Mouse (Mus musculus) heart, embryonic 14.5 days (tissue): ENCODE results near the gene Foxd2. TPM values are rescaled to one million over a fixed set of nuclear protein-coding genes. Genes with fewer than 3 reads are reported as not detected.

Experiments used
- ATAC-seq: fragments of 200-750 bp; cut with Nextera tagmentation; 2 replicates; pipeline ENCODE4 v1.8.0; 2017; ENCODE audit warnings: low read depth, moderate TSS enrichment; ENCODE audit not compliant: insufficient number of reproducible peaks, insufficient read depth, low FRiP score
- H3K27ac ChIP-seq, 2 experiments: fragments of 200-500 bp in 1 of 2; fragments of 300-500 bp in 1 of 2; sonication (generic) in 1 of 2; replicated peaks in 1 of 2; 2 replicates each; pipeline ENCODE4 v1.5.1; 2012 to 2014; ENCODE audit warnings: low read depth in 2 of 2, low read length in 2 of 2, control low read depth in 1 of 2, mild to moderate bottlenecking in 1 of 2, mixed read lengths in 1 of 2; ENCODE audit not compliant: control insufficient read depth in 1 of 2, insufficient read depth in 1 of 2
- H3K27me3 ChIP-seq: fragments of 300-500 bp; sonication (generic); 2 replicates; pipeline ENCODE4 v1.6.1; 2014; ENCODE audit warnings: mild to moderate bottlenecking, low read length, control low read depth; ENCODE audit not compliant: control insufficient read depth, insufficient read depth
- H3K36me3 ChIP-seq: fragments of 300-500 bp; sonication (generic); 2 replicates; pipeline ENCODE4 v1.6.1; 2014; ENCODE audit warnings: mild to moderate bottlenecking, control low read depth, low read length, mixed read lengths; ENCODE audit not compliant: control insufficient read depth, insufficient read depth
- H3K4me1 ChIP-seq, 2 experiments: fragments of 200-500 bp in 1 of 2; fragments of 300-500 bp in 1 of 2; sonication (generic) in 1 of 2; 2 replicates each; pipeline ENCODE4 v1.6.1; 2012 to 2014; ENCODE audit warnings: low read length in 2 of 2, control low read depth in 1 of 2, mixed read lengths in 1 of 2; ENCODE audit not compliant: control insufficient read depth in 2 of 2, insufficient read depth in 2 of 2
- H3K4me2 ChIP-seq: fragments of 300-500 bp; sonication (generic); 2 replicates; pipeline ENCODE4 v1.6.1; 2014; ENCODE audit warnings: mild to moderate bottlenecking, low read length
- H3K4me3 ChIP-seq, 2 experiments: fragments of 200-500 bp in 1 of 2; fragments of 300-500 bp in 1 of 2; sonication (generic) in 1 of 2; 2 replicates each; pipeline ENCODE4 v1.5.1; 2012 to 2014; ENCODE audit warnings: low read length in 2 of 2, mild to moderate bottlenecking in 2 of 2, control low read depth in 1 of 2, low read depth in 1 of 2, moderate library complexity in 1 of 2; ENCODE audit not compliant: control insufficient read depth in 1 of 2, insufficient read depth in 1 of 2
- H3K9ac ChIP-seq: fragments of 300-500 bp; sonication (generic); 2 replicates; pipeline ENCODE4 v1.6.1; 2014; ENCODE audit warnings: mild to moderate bottlenecking, low read length
- H3K9me3 ChIP-seq: fragments of 300-500 bp; sonication (generic); 2 replicates; pipeline ENCODE4 v1.6.1; 2016; ENCODE audit warnings: low read length, control low read depth; ENCODE audit not compliant: control insufficient read depth
- WGBS: fragments of 180-500 bp; shearing (Covaris S2); extraction: QIAGEN DNeasy Blood & Tissue Kit; methylation state at CpG from one replicate; pipeline ENCODE4 v1.1.7; 2014; 5-methylcytosine and 5-hydroxymethylcytosine counted together
- polyA plus RNA-seq: library from polyadenylated mRNA; unstranded; fragments of >200 nt; fragmentation: Nextera tagmentation; extraction: Ambion mirVana; gene quantifications from 2 replicates; pipeline ENCODE4 v1.2.1, GENCODE M21; 2014

The Foxd2 gene
- polyA plus RNA-seq, 1 experiment from 2014 or later: not detected

- WGBS: 50% methylated on average over 11 of the region's 11 CpGs
- no peak for ATAC-seq
- H3K9ac ChIP-seq: no peak overlapping the region
- no peak overlapping the region for H3K4me3 ChIP-seq
- no peaks in the 10 kb centered on the region for H3K9me3 ChIP-seq
- no peaks in the 10 kb centered on the region for H3K36me3 ChIP-seq
- H3K4me2 ChIP-seq: no peak overlapping the region
- H3K27ac ChIP-seq: no peak overlapping the region
- no peaks in the 10 kb centered on the region for H3K4me1 ChIP-seq
- H3K27me3 ChIP-seq: no peaks in the 10 kb centered on the region
These were observed 38.7 kb downstream of the Foxd2 start for GRCm38 (mm10) chr4:114869765-114870490.

- H3K9me3 ChIP-seq: no peaks in the 10 kb centered on the region
- H3K4me1 ChIP-seq: no peaks in the 10 kb centered on the region
- no peaks in the 10 kb centered on the region for H3K27me3 ChIP-seq
- no peak overlapping the region for H3K9ac ChIP-seq
- no peak for ATAC-seq
- no peak overlapping the region for H3K27ac ChIP-seq
- H3K4me2 ChIP-seq: no peak overlapping the region
- 68% methylated on average over 5 of the region's 5 CpGs for WGBS
- H3K4me3 ChIP-seq: no peak overlapping the region
- no peaks in the 10 kb centered on the region for H3K36me3 ChIP-seq
These were observed 45.5 kb downstream of the Foxd2 start for GRCm38 (mm10) chr4:114863166-114863565.

- no peak for ATAC-seq
- Histone ChIP-seq H3K27me3 (no peaks in the 10 kb centered on the region; the same call in 1 of the 2 replicates), H3K4me2 (no peak overlapping the region), H3K4me3 (no peak overlapping the region), H3K9me3 (no peaks in the 10 kb centered on the region), H3K27ac (no peak overlapping the region), H3K36me3 (no peaks in the 10 kb centered on the region), H3K4me1 (no peaks in the 10 kb centered on the region), H3K9ac (no peak overlapping the region)
- WGBS: 41% methylated on average over 5 of the region's 5 CpGs
These were observed 50.2 kb downstream of the Foxd2 start for GRCm38 (mm10) chr4:114858426-114858825.

Other genes with a start within 250 kb of the Foxd2 start
- gene Gm12830, start 87.2 kb downstream of the Foxd2 start, polyA plus RNA-seq: not detected in 2 replicates
- not detected in 2 replicates for gene Foxe3, start 17.1 kb upstream of the Foxd2 start, polyA plus RNA-seq
- gene Cmpk1, start 78.4 kb upstream of the Foxd2 start, polyA plus RNA-seq: 59.4 and 64.8 TPM in 2 replicates
- 9.8 and 11.1 TPM in 2 replicates for gene Stil, start 91.3 kb upstream of the Foxd2 start, polyA plus RNA-seq
- gene Tal1, start 147.6 kb upstream of the Foxd2 start, polyA plus RNA-seq: 1.5 and 2.8 TPM in 2 replicates
- 1.9 and 4.1 TPM in 2 replicates for gene Pdzk1ip1, start 179.8 kb upstream of the Foxd2 start, polyA plus RNA-seq
- 0.04 TPM in 1 of 2 replicates, not detected in the other for gene Cyp4x1, start 225.4 kb upstream of the Foxd2 start, polyA plus RNA-seq